Mouse (Mus musculus) ES-Bruce4 (cell line): ENCODE measurements around the gene Col26a1. TPM values are rescaled to one million over a fixed set of nuclear protein-coding genes. Genes with fewer than 3 reads are reported as not detected.
A peak's percentile ranks its signal among the peaks of the same experiment; 100 is the strongest.

Source experiments
- H3K27ac ChIP-seq: 2 replicates; pipeline ENCODE4 v1.5.1; 2012; ENCODE audit warnings: low read length, inconsistent platforms; ENCODE audit not compliant: insufficient read depth
- H3K27me3 ChIP-seq: 2 replicates; pipeline ENCODE4 v1.6.1; 2012; ENCODE audit warnings: mild to moderate bottlenecking, low read length, inconsistent platforms; ENCODE audit not compliant: control insufficient read depth, poor library complexity, insufficient read depth, severe bottlenecking
- H3K36me3 ChIP-seq: 2 replicates; pipeline ENCODE4 v1.6.1; 2012; ENCODE audit warnings: inconsistent platforms, mild to moderate bottlenecking, low read length, moderate library complexity; ENCODE audit not compliant: control insufficient read depth, poor library complexity, insufficient read depth, severe bottlenecking
- H3K4me1 ChIP-seq: one replicate; pipeline ENCODE4 v1.8.1; 2011; ENCODE audit warnings: low read length; ENCODE audit not compliant: control insufficient read depth, insufficient read depth
- H3K4me3 ChIP-seq: 2 replicates; pipeline ENCODE4 v1.5.1; 2011; ENCODE audit warnings: low read depth, mild to moderate bottlenecking, low read length
- H3K9ac ChIP-seq: 2 replicates; pipeline ENCODE4 v1.6.1; 2012; ENCODE audit warnings: low read depth, mild to moderate bottlenecking, inconsistent platforms; ENCODE audit not compliant: poor library complexity, severe bottlenecking
- H3K9me3 ChIP-seq: replicated peaks from 2 replicates; pipeline ENCODE4 v1.6.1; 2012; ENCODE audit warnings: mild to moderate bottlenecking, low read length, inconsistent platforms; ENCODE audit not compliant: control insufficient read depth, poor library complexity, insufficient read depth, severe bottlenecking
- CTCF ChIP-seq: IDR thresholded peaks from one replicate; pipeline ENCODE4 v1.8.1; 2011; ENCODE audit warnings: low read depth, low read length
- EP300 ChIP-seq: IDR thresholded peaks from 2 replicates; pipeline ENCODE4 v1.6.1; 2011; ENCODE audit warnings: low read depth, low read length; ENCODE audit not compliant: insufficient read depth
- POLR2A ChIP-seq: IDR thresholded peaks from one replicate; pipeline ENCODE4 v1.8.1; 2011; ENCODE audit warnings: low read length; ENCODE audit not compliant: insufficient read depth
- polyA plus RNA-seq: library from polyadenylated mRNA; stranded (reverse); fragments of >200 nt; gene quantifications from 2 replicates; pipeline ENCODE4 v1.2.4, GENCODE M21; 2011; ENCODE audit warnings: low read depth; ENCODE audit not compliant: missing spikeins, insufficient read depth, insufficient read length

Col26a1 gene
- polyA plus RNA-seq, 1 experiment: 2.2 TPM

DNA sequence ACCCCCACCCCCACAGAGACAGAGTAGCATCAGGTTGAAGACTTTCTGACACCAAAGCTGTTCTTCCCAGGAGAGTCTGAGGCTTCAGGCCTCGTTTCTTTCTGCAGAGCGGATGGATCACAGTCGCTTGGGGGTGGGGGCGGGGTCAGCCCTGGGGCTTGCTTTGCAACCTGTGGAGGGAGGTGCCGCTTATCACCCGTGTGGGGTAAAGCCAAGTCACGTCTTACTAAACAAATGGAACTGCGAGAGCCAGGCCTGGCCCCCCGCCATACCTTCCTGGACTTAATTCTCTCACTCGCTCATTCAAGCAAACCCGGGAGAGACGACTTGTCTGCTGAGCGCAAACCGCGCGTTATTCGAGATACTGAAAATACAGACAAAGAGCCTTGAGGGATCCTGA lies 80.3 kb downstream of the Col26a1 start:
- TF ChIP-seq POLR2A: no peak
- no peak for TF ChIP-seq EP300
- TF ChIP-seq CTCF: no peak
- H3K27ac ChIP-seq: no peak overlapping the region
- no peaks in the 10 kb centered on the region for H3K27me3 ChIP-seq
- 0 out of 2 replicates have a peak overlapping the region, but pooled peaks have one; percentile 8 for H3K9ac ChIP-seq
- no peaks in the 10 kb centered on the region for H3K9me3 ChIP-seq
- no peaks in the 10 kb centered on the region for H3K4me1 ChIP-seq
- H3K4me3 ChIP-seq: peak overlapping the region; percentile 25
- no peaks in the 10 kb centered on the region for H3K36me3 ChIP-seq

DNA sequence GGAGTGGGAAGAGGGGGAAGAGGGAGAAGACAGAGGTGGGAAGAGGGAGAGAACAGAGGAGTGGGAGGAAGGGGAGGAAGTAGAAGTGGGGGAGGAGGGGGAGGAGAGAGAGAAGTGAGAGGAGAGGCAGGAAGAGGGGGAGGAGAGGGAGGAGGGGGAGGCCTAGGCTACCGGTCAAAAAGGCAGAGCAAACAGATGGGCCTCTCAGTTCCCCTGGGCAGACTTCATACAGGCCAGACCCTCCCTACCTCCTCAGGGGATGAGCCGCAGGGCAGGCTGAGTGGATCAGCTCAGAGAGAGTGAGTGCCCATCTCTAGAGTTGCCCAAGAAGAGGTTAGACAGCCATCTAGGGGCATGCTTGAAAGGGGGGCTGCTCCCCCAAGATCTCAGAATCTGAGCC lies 86.1 kb downstream of the Col26a1 start:
- TF ChIP-seq CTCF: no peak
- TF ChIP-seq EP300: no peak
- TF ChIP-seq POLR2A: no peak
- Histone ChIP-seq H3K9me3 (no peaks in the 10 kb centered on the region), H3K9ac (no peak overlapping the region), H3K4me3 (no peak overlapping the region), H3K36me3 (no peaks in the 10 kb centered on the region), H3K27me3 (no peaks in the 10 kb centered on the region), H3K27ac (no peak overlapping the region), H3K4me1 (peaks cover 3% of the 10 kb centered on the region)

DNA sequence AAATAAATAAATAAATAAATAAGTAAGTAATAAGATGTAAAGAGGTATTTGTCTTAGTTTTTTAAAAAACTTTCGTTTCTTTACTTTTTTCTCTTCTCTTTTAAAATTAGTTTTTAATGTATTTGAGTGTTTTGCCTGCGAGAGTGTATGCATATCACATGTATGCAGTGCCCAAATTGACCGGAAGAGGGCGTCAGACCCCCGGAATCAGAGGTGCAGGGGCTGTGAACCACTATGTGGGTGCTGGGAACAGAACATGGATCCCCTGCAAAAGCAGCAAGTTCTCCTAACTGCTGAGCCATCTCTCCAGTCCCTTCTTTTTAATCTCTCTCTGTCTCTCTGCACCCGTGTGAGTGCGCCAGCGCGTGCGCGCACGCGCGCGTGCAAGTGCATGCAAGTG lies 89.2 kb downstream of the Col26a1 start:
- Histone ChIP-seq H3K36me3 (no peaks in the 10 kb centered on the region), H3K27me3 (no peaks in the 10 kb centered on the region), H3K27ac (no peak overlapping the region), H3K4me3 (no peak overlapping the region), H3K4me1 (peaks cover 3% of the 10 kb centered on the region), H3K9me3 (no peaks in the 10 kb centered on the region), H3K9ac (no peak overlapping the region)
- no peak for TF ChIP-seq EP300
- TF ChIP-seq POLR2A: no peak
- TF ChIP-seq CTCF: peak; percentile 42

DNA sequence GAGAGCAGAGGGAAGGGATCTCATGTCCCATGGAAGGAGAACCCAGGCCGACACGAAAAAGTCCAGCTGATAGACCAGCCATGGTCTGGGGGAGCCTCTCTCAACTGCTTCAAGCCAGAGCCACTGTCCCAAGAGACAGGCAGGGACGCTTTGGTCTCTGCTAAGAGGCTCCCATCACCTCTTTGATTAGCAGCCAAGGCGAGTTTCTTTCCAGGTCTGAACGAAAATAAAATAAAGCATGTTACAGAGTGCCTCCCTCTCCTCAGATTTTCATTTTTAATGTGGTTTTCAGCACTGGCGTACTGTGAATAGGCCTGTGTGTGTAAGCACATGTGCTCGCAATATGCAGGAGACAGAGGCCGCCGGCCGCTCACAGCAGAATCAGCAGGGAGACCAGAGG lies 90.5 kb downstream of the Col26a1 start:
- H3K9ac ChIP-seq: no peak overlapping the region
- H3K9me3 ChIP-seq: no peaks in the 10 kb centered on the region
- peaks cover 3% of the 10 kb centered on the region for H3K4me1 ChIP-seq
- H3K27me3 ChIP-seq: no peaks in the 10 kb centered on the region
- no peak overlapping the region for H3K27ac ChIP-seq
- no peaks in the 10 kb centered on the region for H3K36me3 ChIP-seq
- TF ChIP-seq CTCF (no peak), POLR2A (no peak), EP300 (no peak)
- no peak overlapping the region for H3K4me3 ChIP-seq

DNA sequence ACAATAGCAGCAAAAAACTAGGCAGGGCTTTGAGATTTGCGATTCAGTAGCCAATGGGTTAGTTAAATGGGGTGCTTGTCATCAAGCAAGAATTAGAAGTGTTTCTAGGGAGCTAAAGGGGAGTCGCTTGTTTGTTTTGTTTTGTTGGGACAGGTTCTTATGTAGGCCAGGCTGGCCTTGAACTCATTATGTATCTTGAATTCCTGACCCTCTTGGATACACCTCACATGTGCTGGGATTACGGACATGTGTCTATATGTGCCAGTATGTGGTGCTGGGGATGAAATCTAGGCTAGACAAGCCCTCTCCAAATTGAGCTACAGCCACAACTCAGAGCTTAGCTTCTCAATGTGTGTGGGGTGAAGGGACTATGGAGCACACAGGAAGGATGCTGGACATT lies 91.8 kb downstream of the Col26a1 start:
- Histone ChIP-seq H3K9ac (no peak overlapping the region), H3K4me3 (no peak overlapping the region), H3K27me3 (no peaks in the 10 kb centered on the region), H3K36me3 (no peaks in the 10 kb centered on the region), H3K4me1 (peaks cover 3% of the 10 kb centered on the region), H3K27ac (no peak overlapping the region), H3K9me3 (no peaks in the 10 kb centered on the region)
- no peak for TF ChIP-seq EP300
- TF ChIP-seq CTCF: no peak
- TF ChIP-seq POLR2A: no peak

DNA sequence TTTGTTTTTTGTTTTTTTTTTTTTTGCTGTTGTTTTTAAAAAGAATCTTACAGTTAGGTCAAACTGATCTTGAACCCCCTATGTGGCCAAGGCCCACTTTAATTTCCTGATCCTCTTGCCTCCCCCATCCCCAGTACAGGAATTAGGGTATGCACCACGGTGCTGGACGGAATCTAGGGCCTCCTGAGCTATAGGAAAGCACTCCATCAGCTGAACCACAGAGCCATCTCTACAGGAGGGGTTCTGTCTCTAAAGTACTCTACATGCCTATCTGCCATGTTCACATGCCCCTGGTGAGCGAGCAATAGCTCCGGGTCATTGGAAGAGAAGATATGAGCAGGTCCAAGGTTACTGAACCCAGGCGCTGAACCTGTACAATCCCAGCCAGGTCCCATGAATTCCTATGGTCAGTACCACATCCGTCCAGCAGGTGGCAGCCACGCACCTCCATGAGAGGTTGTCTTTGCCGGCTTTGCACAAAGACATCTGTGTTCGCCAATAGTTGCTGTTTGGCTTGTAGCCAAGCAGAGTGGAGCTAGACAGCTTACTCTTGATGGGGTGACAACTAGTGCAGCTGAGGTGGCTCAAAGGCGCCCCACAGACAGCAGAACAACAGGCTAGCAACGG lies 92.3 kb downstream of the Col26a1 start:
- H3K9me3 ChIP-seq: no peaks in the 10 kb centered on the region
- H3K9ac ChIP-seq: no peak overlapping the region
- H3K36me3 ChIP-seq: no peaks in the 10 kb centered on the region
- H3K4me1 ChIP-seq: peaks cover 3% of the 10 kb centered on the region
- no peaks in the 10 kb centered on the region for H3K27me3 ChIP-seq
- no peak overlapping the region for H3K27ac ChIP-seq
- TF ChIP-seq CTCF (peak; percentile 99), EP300 (0 out of 2 replicates have a peak, but pooled peaks have one; percentile 34), POLR2A (no peak)
- H3K4me3 ChIP-seq: no peak overlapping the region
